Mouse (Mus musculus): ENCODE results near the gene Rasa4. TPM values are rescaled to one million over a fixed set of nuclear protein-coding genes. Genes with fewer than 3 reads are reported as not detected.

The Rasa4 gene
- total RNA-seq, 1 experiment from 2014 or later, result 19.1 TPM

Small RNA genes within 50 kb of the gene (microRNA-seq; reads per million reads assigned to microRNA genes)
- 1.7 to 2.5 reads per million in 2 experiments for gene Mir7035

Other genes starting within 250 kb of the Rasa4 start
- 80.7 and 133 TPM in 2 replicates for gene Hspb1, start 196.0 kb upstream of the Rasa4 start, total RNA-seq (2021)
- 477 and 524 TPM in 2 replicates for gene Ywhag, start 149.3 kb upstream of the Rasa4 start, total RNA-seq (2021)
- gene Ssc4d, start 109.4 kb upstream of the Rasa4 start, total RNA-seq (2021), result 4.3 and 7.9 TPM in 2 replicates
- not detected in 2 replicates for gene Zp3, start 103.8 kb upstream of the Rasa4 start, total RNA-seq (2021)
- gene Dtx2, start 89.1 kb upstream of the Rasa4 start, total RNA-seq (2021), result 12.4 and 13.4 TPM in 2 replicates
- 1.4 and 3.0 TPM in 2 replicates for gene Upk3b, start 45.4 kb upstream of the Rasa4 start, total RNA-seq (2021)
- not detected in 2 replicates for gene Upk3bl, start 29.4 kb upstream of the Rasa4 start, total RNA-seq (2021)
- 76.9 and 82.2 TPM in 2 replicates for gene Polr2j, start 32.7 kb downstream of the Rasa4 start, total RNA-seq (2021)
- 13.8 and 14.3 TPM in 2 replicates for gene Lrwd1, start 52.2 kb downstream of the Rasa4 start, total RNA-seq (2021)
- 8.8 and 9.5 TPM in 2 replicates for gene Alkbh4, start 52.2 kb downstream of the Rasa4 start, total RNA-seq (2021)
- 1.8 and 2.5 TPM in 2 replicates for gene Orai2, start 86.8 kb downstream of the Rasa4 start, total RNA-seq (2021)
- gene Prkrip1, start 115.0 kb downstream of the Rasa4 start, total RNA-seq (2021), result 30.6 and 35.9 TPM in 2 replicates
- 14.2 and 26.8 TPM in 2 replicates for gene Sh2b2, start 162.6 kb downstream of the Rasa4 start, total RNA-seq (2021)